Mouse (Mus musculus): ENCODE results near the gene Ggps1. TPM values are rescaled to one million over a fixed set of nuclear protein-coding genes. Genes with fewer than 3 reads are reported as not detected.

Ggps1 gene
- total RNA-seq, 2 experiments from 2014 or later: 52.2 to 58.5 TPM

Other genes starting within 250 kb of the Ggps1 start
- 10 to 100 TPM; 15.3 to 18.2 TPM for gene B3galnt2, start 109.0 kb downstream of the Ggps1 start, total RNA-seq (2021)
- 10 to 100 TPM; 80.3 to 90.2 TPM for gene Tbce, start 23.9 kb downstream of the Ggps1 start, total RNA-seq (2021)
- gene Arid4b, start 256 bp downstream of the Ggps1 start, total RNA-seq (2021): 10 to 100 TPM; 49.7 to 54.7 TPM

Data from left cerebral cortex, postnatal 4 days (tissue).